Mouse (Mus musculus): ENCODE data around the gene Stx17.

DNA sequence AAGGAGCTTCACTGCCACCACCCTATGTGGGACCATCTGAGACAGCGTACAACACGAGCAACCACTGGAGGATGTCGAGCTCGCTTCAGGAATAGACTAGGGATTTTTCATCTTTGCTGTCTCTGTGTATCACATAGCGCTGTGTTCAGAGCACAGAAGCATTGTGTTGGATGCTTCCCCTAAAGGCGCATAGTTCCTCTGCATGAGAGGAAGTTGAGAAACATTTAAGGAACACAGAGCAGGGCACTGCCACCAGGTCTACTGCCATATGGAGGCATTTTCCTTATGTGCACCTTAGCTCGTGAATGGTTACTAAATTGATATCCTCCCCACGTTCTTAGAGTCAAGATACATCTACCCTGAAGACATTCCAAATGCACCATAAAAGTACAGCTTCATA, 24.5 kb upstream of the Stx17 start:
- TF ChIP-seq MYOD1 (IDR thresholded peaks at IDR 0.05; ENCODE audit: control insufficient read depth, insufficient read length, low read depth) (no peak), CTCF (IDR thresholded peaks at IDR 0.05; ENCODE audit: control insufficient read depth, insufficient read depth, insufficient read length) (no peak), MYOG (IDR thresholded peaks at IDR 0.05; ENCODE audit: control insufficient read depth, extremely low read depth, insufficient read length) (no peak), FOSL1 (IDR thresholded peaks at IDR 0.05; ENCODE audit: insufficient read depth, low read length, poor library complexity, severe bottlenecking) (no peak), MAX (IDR thresholded peaks at IDR 0.05) (no peak)
